Mouse (Mus musculus): Measurements from ENCODE around the gene Ipo8.

DNA sequence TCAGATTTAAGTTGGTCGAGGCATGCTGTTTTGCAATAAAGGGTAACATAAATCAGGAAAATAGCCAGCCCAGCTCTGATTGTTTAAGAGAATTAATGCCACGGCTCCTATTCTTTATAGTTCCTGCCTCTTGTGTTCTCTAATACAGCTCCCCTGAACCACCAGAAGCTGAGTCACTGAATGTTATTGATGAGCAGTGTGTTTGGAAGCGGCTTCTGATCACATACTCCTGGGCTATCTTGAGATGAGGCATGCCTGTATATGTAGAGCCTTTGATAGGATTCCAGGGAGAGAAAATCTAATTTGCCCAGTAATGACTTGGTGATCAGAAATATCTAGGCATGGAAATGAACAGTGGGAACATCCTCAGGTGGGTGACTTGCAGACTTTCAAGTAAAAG is 106.8 kb downstream of the Ipo8 start:
- no peak for TF ChIP-seq CHD2 (IDR thresholded peaks at IDR 0.05; ENCODE audit: low read depth, low read length)
- no peak for TF ChIP-seq ZC3H11A (IDR thresholded peaks at IDR 0.05; ENCODE audit: borderline replicate concordance, low read depth, low read length)
- TF ChIP-seq MAFK (IDR thresholded peaks at IDR 0.05; ENCODE audit: insufficient read depth, low read depth, low read length), result no peak
- TF ChIP-seq ZNF384 (IDR thresholded peaks at IDR 0.05; ENCODE audit: low read depth, low read length), result no peak
